Mouse (Mus musculus): ENCODE results near the gene Dhtkd1. TPM values are rescaled to one million over a fixed set of nuclear protein-coding genes. Genes with fewer than 3 reads are reported as not detected.
"Not testable (repeated sequence)": the region's sequence is repeated elsewhere in the genome, so short reads cannot be mapped to it uniquely, and the experiment has no call there.

Dhtkd1 gene
- polyA plus RNA-seq (2015; fragmentation: Nextera tagmentation; extraction: Ambion mirVana), result 5.5 and 8.4 TPM in 2 replicates

DNA sequence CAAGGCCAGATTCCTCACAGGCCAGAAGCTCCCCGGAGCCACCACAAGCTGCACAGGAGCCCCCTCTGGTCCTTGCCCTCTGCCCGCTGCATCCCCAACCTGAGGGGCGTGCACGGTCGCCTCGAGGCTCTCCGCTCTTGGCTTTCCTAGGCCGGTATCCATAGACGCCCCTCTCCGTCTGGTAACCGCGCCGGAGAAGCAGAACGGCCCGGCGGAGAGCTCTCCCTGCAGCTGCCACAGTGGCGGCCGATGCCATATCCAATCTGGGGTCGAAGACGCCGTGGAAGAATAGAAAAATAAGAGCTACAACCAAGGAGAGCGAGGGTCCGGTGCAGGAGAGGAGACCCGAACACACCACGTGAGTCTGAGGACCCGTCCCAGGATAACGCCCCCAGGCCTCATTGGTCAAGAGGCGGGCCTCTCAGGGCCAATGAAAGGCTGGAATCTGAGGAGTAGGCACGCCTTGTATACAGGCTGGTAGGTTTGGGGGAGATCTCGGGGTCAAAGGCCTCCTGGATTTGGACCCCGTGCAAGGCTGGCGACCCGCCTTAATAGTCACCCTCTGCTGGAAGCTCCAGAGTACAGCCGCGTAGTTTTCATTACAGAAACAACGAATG, at the start of gene Dhtkd1:
Dhtkd1 (minus strand) TSS at position 377 of the 617 bp plus-strand sequence.
- Histone ChIP-seq H3K4me2 (peak within 1 kb of the TSS; percentile 82), H3K4me3 (peak within 1 kb of the TSS; percentile 61), H3K27me3 (no peaks in the 10 kb centered on the region), H3K36me3 (no peaks in the 10 kb centered on the region), H3K9ac (peak within 1 kb of the TSS; percentile 77), H3K9me3 (no peaks in the 10 kb centered on the region), H3K4me1 (replicated peaks) (peaks cover 17% of the 10 kb centered on the region; the same call in 1 of the 2 replicates), H3K27ac (replicated peaks) (peak within 1 kb of the TSS; percentile 63)
- ATAC-seq (ENCODE audit: low FRiP score, low read depth), result peak; percentile 97
- under 1% methylated on average over 36 of the region's 36 CpGs for WGBS

DNA sequence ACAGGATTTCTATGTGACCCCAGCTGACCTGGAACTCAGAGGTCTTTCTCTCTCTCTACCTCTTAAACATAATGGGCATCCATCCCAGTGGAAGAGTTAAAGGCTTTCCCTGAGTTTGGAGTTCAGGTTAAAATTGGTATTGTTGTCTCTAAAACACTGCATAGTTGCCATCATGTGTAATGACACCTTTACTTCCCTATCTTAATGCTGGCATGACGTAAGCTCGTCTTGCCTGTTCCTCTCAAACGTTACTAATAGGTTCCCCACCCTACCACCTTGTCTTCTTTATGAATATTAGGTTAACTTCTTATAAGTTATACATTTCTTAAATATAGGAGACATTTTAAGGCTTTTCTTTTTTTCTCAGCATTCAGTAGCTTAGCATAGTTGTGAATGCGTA, 34.9 kb upstream of the Dhtkd1 start:
- Histone ChIP-seq H3K4me2 (no peak overlapping the region), H3K27me3 (no peaks in the 10 kb centered on the region), H3K9me3 (no peaks in the 10 kb centered on the region), H3K4me3 (no peak overlapping the region), H3K9ac (no peak overlapping the region), H3K4me1 (replicated peaks) (no peaks in the 10 kb centered on the region), H3K36me3 (peaks cover 21% of the 10 kb centered on the region), H3K27ac (replicated peaks) (no peak overlapping the region)
- ATAC-seq (ENCODE audit: low FRiP score, low read depth), result no peak
- WGBS, result 95% methylated on average over 4 of the region's 4 CpGs

DNA sequence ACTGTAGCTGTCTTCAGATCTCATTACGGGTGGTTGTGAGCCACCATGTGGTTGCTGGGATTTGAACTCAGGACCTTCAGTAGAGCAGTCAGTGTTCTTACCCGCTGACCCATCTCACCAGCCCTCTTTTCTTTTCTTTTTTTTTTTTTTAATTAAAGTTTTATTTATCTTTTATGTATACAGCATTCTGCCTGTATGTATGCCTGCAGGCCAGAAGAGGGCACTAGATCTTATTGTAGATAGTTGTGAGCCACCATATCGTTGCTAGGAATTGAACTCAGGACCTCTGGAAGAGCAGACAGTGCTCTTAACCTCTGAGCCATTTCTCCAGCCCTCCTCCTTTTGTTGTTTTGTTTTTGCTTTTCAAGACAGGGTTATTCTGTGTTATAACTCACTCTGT, 28.0 kb upstream of the Dhtkd1 start:
- not testable (repeated sequence) for ATAC-seq (ENCODE audit: low FRiP score, low read depth); H3K27ac ChIP-seq (replicated peaks); H3K4me3 ChIP-seq; H3K9me3 ChIP-seq; H3K36me3 ChIP-seq; H3K4me2 ChIP-seq; H3K4me1 ChIP-seq (replicated peaks); H3K27me3 ChIP-seq; H3K9ac ChIP-seq
- WGBS, result 94% methylated on average over 3 of the region's 3 CpGs

DNA sequence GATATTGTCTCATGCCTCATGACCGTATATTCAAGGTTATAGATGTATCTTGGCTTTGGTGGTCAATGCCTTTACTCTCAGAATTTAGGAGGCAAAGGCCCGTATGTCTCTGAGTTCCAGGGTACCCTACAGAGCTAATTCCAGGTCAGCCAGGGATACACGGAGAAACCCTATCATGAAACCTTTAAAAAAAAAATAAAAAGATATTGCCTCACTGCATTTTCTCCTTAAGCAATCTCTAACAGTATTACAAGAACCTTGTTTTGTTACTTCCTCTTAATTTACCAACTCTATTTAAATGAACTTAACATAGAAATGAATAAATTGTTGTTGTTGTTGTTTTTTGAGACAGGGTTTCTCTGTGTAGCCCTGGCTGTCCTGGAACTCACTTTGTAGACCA, 23.4 kb upstream of the Dhtkd1 start:
- no peak overlapping the region for H3K9ac ChIP-seq
- no peak for ATAC-seq (ENCODE audit: low FRiP score, low read depth)
- peaks cover 20% of the 10 kb centered on the region for H3K36me3 ChIP-seq
- 96% methylated on average over 3 of the region's 3 CpGs for WGBS
- no peak overlapping the region for H3K27ac ChIP-seq (replicated peaks)
- H3K9me3 ChIP-seq, result no peaks in the 10 kb centered on the region
- H3K4me3 ChIP-seq, result no peak overlapping the region
- no peaks in the 10 kb centered on the region for H3K27me3 ChIP-seq
- H3K4me2 ChIP-seq, result no peak overlapping the region
- no peaks in the 10 kb centered on the region for H3K4me1 ChIP-seq (replicated peaks)

DNA sequence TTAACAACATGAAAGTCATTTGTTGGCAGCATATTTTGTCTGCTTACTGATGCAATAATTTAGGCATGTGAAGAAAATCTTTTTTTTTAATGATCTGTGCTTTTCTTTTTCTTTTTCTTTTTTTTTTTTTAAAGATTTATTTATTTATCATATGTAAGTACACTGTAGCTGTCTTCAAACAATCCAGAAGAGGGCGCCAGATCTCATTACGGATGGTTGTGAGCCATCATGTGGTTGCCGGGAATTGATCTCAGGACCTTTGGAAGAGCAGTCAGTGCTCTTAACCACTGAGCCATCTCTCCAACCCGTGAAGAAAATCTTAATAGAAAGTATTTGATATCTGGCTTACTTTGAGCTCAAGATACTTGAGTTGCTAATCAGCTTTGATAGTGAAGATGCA, 21.1 kb upstream of the Dhtkd1 start:
- not testable (repeated sequence) for H3K9me3 ChIP-seq; H3K4me2 ChIP-seq; H3K27me3 ChIP-seq; H3K4me1 ChIP-seq (replicated peaks); H3K9ac ChIP-seq; H3K4me3 ChIP-seq; ATAC-seq (ENCODE audit: low FRiP score, low read depth); H3K27ac ChIP-seq (replicated peaks)
- peaks cover 30% of the 10 kb centered on the region for H3K36me3 ChIP-seq
- 88% methylated on average over 4 of the region's 4 CpGs for WGBS

DNA sequence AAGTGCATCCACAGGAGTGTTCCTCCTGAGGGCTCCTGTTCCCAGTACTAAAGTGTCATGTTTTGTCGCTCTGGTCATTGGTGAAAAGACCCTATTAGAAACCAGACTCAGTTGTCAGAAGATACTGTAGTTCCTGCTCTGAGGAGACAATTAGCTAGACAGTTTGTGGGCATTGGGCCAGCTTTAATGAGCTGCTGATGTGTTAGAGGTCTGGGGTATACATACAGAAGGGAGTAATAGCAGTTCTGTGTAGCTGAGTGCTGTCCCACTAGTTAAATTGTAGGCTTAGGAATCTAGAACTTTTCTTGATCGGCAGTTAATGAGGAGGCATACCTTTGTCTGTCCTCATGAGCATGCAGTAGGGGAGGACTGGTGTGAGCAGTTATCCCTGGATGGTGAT, 19.7 kb upstream of the Dhtkd1 start:
- WGBS, result 61% methylated on average over 2 of the region's 2 CpGs
- Histone ChIP-seq H3K4me3 (no peak overlapping the region), H3K27me3 (no peaks in the 10 kb centered on the region), H3K4me2 (no peak overlapping the region), H3K9ac (no peak overlapping the region), H3K9me3 (no peaks in the 10 kb centered on the region), H3K27ac (replicated peaks) (no peak overlapping the region), H3K36me3 (peaks cover 42% of the 10 kb centered on the region), H3K4me1 (replicated peaks) (no peaks in the 10 kb centered on the region)
- no peak for ATAC-seq (ENCODE audit: low FRiP score, low read depth)

DNA sequence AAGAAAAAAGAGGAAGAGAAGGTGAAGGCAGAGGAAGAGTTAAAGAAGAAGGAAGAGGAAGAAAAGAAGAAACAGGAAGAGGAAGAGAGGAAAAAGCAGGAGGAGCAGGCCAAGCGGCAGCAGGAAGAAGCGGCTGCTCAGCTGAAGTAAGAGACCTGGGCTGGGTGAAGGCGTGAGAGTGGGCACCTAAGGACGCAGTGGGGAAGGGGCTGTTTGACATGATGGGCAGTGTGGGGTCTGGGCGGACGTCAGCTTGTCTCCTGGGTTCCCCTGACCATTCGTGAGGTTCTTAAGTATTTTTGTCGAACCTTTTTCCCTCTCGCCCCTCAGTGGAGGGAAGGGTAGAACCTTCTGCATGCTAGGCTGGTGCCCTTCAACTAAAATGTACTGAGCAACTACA, 15.1 kb upstream of the Dhtkd1 start:
- no peak for ATAC-seq (ENCODE audit: low FRiP score, low read depth)
- Histone ChIP-seq H3K4me2 (no peak overlapping the region), H3K4me3 (no peak overlapping the region), H3K27me3 (no peaks in the 10 kb centered on the region), H3K27ac (replicated peaks) (no peak overlapping the region), H3K4me1 (replicated peaks) (peaks cover 5% of the 10 kb centered on the region), H3K9me3 (no peaks in the 10 kb centered on the region), H3K9ac (no peak overlapping the region), H3K36me3 (peaks cover 35% of the 10 kb centered on the region)
- WGBS, result 96% methylated on average over 9 of the region's 9 CpGs

DNA sequence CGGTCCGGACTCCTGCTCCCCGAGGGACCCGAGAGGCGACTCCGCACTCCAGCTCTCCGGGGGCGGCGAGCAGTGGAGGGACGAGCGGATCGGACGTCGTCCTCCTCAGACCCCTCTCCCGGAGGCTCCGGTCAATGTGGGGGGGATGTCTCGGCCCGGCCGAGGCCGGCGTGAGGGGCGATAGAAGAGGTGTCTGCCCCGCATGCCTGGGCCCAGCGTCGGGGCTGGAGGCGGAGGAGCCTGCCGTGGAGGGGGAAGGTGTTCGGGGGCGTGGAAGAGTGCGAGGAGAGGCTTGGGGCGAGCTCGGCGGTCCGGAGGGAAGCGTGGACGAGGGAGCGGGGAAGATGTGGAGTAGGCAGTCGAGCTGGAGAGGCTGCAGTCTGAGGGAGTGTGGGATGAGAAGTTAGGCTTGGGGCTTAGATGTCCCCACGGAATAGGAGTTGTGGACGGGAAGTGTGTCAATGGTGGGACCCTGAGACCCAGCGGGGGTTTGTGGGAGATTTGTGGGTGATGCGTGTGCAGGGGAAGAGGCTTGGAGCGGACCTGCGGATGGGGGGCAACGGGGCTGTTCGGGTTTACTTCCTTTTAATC, 9.1 kb upstream of the Dhtkd1 start:
- ATAC-seq (ENCODE audit: low FRiP score, low read depth), result no peak; the same call in 1 of the 2 replicates
- H3K4me2 ChIP-seq, result peak overlapping the region; percentile 73
- H3K9me3 ChIP-seq, result no peaks in the 10 kb centered on the region
- no peaks in the 10 kb centered on the region for H3K27me3 ChIP-seq
- WGBS, result under 1% methylated on average over 45 of the region's 46 CpGs
- peak overlapping the region; percentile 96 for H3K4me3 ChIP-seq
- no peaks in the 10 kb centered on the region for H3K36me3 ChIP-seq
- H3K27ac ChIP-seq (replicated peaks), result peak overlapping the region; percentile 90
- H3K4me1 ChIP-seq (replicated peaks), result peaks cover 18% of the 10 kb centered on the region
- H3K9ac ChIP-seq, result peak overlapping the region; percentile 88

DNA sequence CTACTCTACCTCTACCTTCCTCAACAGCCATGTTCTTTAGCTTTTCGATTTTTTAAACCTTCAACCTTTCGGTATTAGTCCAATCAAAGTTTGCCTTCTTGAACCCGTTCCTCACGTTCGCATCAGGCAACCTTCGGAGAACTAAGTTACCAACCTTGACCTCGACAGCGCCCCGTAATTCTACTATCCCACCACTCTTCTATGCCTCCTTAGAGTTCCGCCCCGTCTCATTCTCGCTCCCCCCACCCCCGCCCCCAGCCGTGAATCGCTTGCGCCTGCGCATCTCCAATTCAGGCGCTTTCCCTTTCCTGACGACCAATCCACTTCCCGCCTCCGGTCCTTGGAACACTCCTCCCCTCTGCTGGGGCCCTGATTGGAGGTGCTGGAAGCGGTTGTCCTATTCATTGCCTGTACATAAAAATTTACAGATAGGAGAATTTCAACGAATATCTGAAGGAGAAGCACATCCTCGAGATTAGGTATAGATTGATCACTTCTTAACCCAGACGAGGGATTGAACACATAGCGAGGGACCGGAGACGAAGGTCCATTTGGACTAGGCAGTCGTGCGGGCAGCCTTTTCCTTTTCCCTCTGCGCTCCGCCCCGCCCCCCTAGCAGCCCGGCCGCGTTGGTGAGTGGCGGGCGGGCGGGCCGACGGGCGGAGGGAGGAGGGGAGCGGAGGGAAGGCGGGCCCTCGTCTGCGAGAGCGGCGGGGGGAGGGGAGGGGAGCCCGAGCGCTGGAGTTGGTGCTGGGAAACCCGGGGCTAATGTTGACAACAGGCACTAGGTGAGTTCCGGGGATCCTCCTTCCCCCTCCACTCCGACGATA, 8.4 kb upstream of the Dhtkd1 start, which contains the start of gene Upf2:
Upf2 (plus strand) TSS at position 704 of the 830 bp plus-strand sequence.
- H3K4me3 ChIP-seq, result peak within 1 kb of the TSS; percentile 96
- H3K9me3 ChIP-seq, result no peaks in the 10 kb centered on the region
- under 1% methylated on average over 41 of the region's 54 CpGs for WGBS
- H3K9ac ChIP-seq, result peak within 1 kb of the TSS; percentile 88
- peak within 1 kb of the TSS; percentile 90 for H3K27ac ChIP-seq (replicated peaks)
- peak within 1 kb of the TSS; percentile 73 for H3K4me2 ChIP-seq
- ATAC-seq (ENCODE audit: low FRiP score, low read depth), result peak; percentile 96
- no peaks in the 10 kb centered on the region for H3K27me3 ChIP-seq
- peaks cover 18% of the 10 kb centered on the region for H3K4me1 ChIP-seq (replicated peaks)
- no peaks in the 10 kb centered on the region for H3K36me3 ChIP-seq

DNA sequence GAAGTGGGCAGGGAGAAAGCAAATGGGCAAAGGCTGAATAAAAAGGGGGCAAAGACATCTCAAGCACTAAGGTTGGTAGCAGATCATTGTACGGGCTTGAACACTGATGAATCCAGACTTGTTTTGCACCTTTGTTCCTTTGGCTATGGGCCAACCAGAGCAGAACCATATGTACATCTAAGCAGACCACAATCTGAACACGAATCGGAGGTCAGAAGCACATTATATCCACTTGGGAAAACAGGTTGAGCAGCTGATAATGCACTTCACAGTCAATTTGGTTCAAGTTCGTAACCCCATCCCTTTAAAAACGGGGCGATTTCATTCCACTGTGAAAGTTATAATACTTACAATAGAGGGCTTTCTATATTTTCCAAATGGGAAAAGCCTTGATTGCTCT, 7.7 kb upstream of the Dhtkd1 start:
- 8% methylated on average over 6 of the region's 6 CpGs for WGBS
- no peaks in the 10 kb centered on the region for H3K27me3 ChIP-seq
- H3K4me3 ChIP-seq, result peak overlapping the region; percentile 96
- no peak for ATAC-seq (ENCODE audit: low FRiP score, low read depth)
- H3K4me1 ChIP-seq (replicated peaks), result peaks cover 18% of the 10 kb centered on the region
- peak overlapping the region; percentile 88 for H3K9ac ChIP-seq
- peak overlapping the region; percentile 80 for H3K27ac ChIP-seq (replicated peaks)
- H3K36me3 ChIP-seq, result no peaks in the 10 kb centered on the region
- H3K9me3 ChIP-seq, result no peaks in the 10 kb centered on the region
- peak overlapping the region; percentile 73 for H3K4me2 ChIP-seq

DNA sequence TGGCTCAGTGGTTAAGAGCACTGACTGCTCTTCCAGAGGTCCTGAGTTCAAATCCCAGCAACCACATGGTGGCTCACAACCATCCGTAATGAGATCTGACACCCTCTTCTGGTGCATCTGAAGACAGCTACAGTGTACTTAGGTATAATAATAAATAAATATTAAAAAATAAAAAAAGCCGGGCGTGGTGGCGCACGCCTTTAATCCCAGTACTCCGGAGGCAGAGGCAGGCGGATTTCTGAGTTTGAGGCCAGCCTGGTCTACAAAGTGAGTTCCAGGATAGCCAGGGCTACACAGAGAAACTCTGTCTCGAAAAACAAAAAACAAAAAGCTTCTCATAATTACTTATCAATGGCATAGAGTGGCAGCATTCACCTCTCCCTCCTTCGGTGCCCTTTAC, 7.2 kb upstream of the Dhtkd1 start:
- H3K27me3 ChIP-seq; H3K36me3 ChIP-seq; ATAC-seq (ENCODE audit: low FRiP score, low read depth); H3K9me3 ChIP-seq; H3K27ac ChIP-seq (replicated peaks): not testable (repeated sequence)
- Histone ChIP-seq H3K4me1 (replicated peaks) (peaks cover 18% of the 10 kb centered on the region), H3K9ac (peak overlapping the region; percentile 88; the same call in 1 of the 2 replicates), H3K4me3 (peak overlapping the region; percentile 96), H3K4me2 (peak overlapping the region; percentile 73)
- 95% methylated on average over 9 of the region's 9 CpGs for WGBS

DNA sequence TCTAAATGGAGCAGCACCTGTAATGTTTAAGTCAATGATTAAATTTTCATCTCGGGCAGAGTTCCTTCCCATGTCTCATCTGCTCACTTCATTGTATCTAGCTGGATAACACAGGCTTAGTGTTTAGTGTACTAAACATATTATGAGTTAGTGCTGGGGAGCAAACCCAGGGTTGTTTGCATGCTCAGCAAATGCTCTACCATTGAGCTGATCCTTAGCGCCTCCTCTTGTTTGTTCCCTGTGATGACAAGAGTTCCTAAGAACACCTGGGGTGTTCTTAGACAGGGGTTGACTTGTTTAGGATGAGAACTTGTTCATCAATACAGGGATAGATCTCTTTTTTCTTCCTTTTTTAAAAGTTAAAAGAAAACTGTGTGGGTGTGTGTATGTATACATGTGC, 6.4 kb upstream of the Dhtkd1 start:
- whole genome bisulfite sequencing, result 88% methylated on average over 2 of the region's 2 CpGs
- Histone ChIP-seq H3K27me3 (no peaks in the 10 kb centered on the region), H3K9ac (no peak overlapping the region), H3K27ac (replicated peaks) (no peak overlapping the region), H3K4me3 (no peak overlapping the region), H3K4me1 (replicated peaks) (peaks cover 18% of the 10 kb centered on the region), H3K36me3 (no peaks in the 10 kb centered on the region), H3K9me3 (no peaks in the 10 kb centered on the region), H3K4me2 (no peak overlapping the region)
- no peak for ATAC-seq (ENCODE audit: low FRiP score, low read depth)

All from hindbrain, embryonic 15.5 days (tissue).